Mouse (Mus musculus) C2C12 (cell line): Measurements from ENCODE around the gene Ajm1. TPM values are rescaled to one million over a fixed set of nuclear protein-coding genes. Genes with fewer than 3 reads are reported as not detected.

Experiments used
- H3K27me3 ChIP-seq: one replicate; pipeline ENCODE4 v1.6.1; 2011; ENCODE audit not compliant: control insufficient read depth, insufficient read depth, insufficient read length
- H3K36me3 ChIP-seq: one replicate; pipeline ENCODE4 v1.6.1; 2011; ENCODE audit not compliant: control insufficient read depth, insufficient read depth
- H3K4me3 ChIP-seq: one replicate; pipeline ENCODE4 v1.5.1; 2011; ENCODE audit warnings: mild to moderate bottlenecking, control low read depth; ENCODE audit not compliant: poor library complexity, insufficient read depth, severe bottlenecking
- H3K79me2 ChIP-seq: one replicate; pipeline ENCODE4 v1.6.1; 2011; ENCODE audit not compliant: control insufficient read depth, insufficient read depth
- H3K79me3 ChIP-seq: one replicate; pipeline ENCODE4 v1.6.1; 2011; ENCODE audit warnings: low read depth, control low read depth
- H3ac ChIP-seq: one replicate; pipeline ENCODE3; 2011; ENCODE audit warnings: low read depth; ENCODE audit not compliant: control insufficient read depth, insufficient read length
- CEBPB ChIP-seq: IDR thresholded peaks from one replicate; pipeline ENCODE4 v1.6.1; 2011; ENCODE audit warnings: low read depth, mild to moderate bottlenecking, control low read depth, moderate library complexity
- CTCF ChIP-seq: IDR thresholded peaks from one replicate; pipeline ENCODE4 v1.5.1; 2011; ENCODE audit not compliant: control insufficient read depth, insufficient read depth, insufficient read length
- FOSL1 ChIP-seq: IDR thresholded peaks from one replicate; pipeline ENCODE4 v1.8.0; 2011; ENCODE audit warnings: mild to moderate bottlenecking, low read length; ENCODE audit not compliant: poor library complexity, insufficient read depth, severe bottlenecking
- MAX ChIP-seq: IDR thresholded peaks from one replicate; pipeline ENCODE4 v1.6.1; 2011; ENCODE audit warnings: mild to moderate bottlenecking, control low read depth
- MYOD1 ChIP-seq: IDR thresholded peaks from one replicate; pipeline ENCODE4 v1.6.1; 2011; ENCODE audit warnings: low read depth; ENCODE audit not compliant: control insufficient read depth, insufficient read length
- MYOG ChIP-seq: IDR thresholded peaks from one replicate; pipeline ENCODE4 v1.6.1; 2011; ENCODE audit not compliant: control insufficient read depth, insufficient read length; ENCODE audit errors: extremely low read depth
- USF1 ChIP-seq: IDR thresholded peaks from one replicate; pipeline ENCODE4 v1.6.1; 2011; ENCODE audit warnings: low read depth, mild to moderate bottlenecking, control low read depth, moderate library complexity
- polyA plus RNA-seq: library from polyadenylated mRNA; unstranded; fragments of >200 nt; fragmentation: generic; extraction: Trizol; gene quantifications from one replicate; pipeline ENCODE4 v1.2.1, GENCODE M21; 2012; ENCODE audit warnings: missing spikeins

The Ajm1 gene
- polyA plus RNA-seq, 1 experiment = 0.29 TPM

DNA sequence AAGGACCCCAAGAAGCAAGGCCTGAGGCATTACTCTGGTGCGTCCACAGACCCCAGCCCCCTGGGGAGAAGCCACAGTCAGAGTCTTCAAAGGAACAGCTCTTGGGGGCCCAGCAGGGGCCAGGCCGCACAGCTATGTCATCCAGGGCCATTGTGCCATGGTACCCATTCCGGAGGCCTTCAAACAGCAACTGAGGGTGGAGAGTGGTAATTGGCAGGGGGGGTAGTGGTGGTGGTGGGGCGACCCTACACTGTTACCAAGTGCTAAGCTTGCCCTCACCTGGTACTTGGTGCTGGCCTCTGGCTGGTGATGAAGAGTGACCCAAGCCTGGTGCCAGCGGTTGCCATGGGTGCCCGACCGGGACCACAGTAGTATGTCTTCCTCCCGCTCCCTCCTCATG lies 15.8 kb downstream of the Ajm1 start:
- Histone ChIP-seq H3K4me3 (no peak overlapping the region), H3K79me2 (peaks cover 10% of the 10 kb centered on the region), H3ac (no peak overlapping the region), H3K27me3 (no peaks in the 10 kb centered on the region), H3K79me3 (no peaks in the 10 kb centered on the region), H3K36me3 (peaks cover 46% of the 10 kb centered on the region)
- TF ChIP-seq MYOD1 (no peak), MYOG (no peak)

DNA sequence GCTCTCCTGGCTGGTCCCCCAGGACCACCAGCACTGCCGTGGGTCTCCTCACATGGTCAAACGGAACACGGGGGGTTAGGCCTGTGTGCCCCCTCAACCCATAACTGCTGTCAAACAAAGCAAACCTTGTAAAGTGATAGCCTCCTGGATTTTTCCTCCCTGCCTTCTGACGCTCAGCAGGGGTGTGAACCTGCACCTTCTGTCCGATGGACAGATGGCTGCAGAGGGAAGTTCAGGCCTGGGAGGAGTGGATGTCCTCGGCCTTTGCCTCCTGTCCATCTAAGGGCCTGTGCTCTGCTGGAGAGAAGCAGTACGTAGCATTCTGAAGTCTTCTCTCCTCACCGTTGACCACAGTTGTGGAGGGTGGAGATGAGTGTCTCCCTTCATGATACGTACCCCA lies 19.6 kb downstream of the Ajm1 start:
- no peak overlapping the region for H3K4me3 ChIP-seq
- no peak for TF ChIP-seq CEBPB
- TF ChIP-seq FOSL1 = no peak
- TF ChIP-seq MAX = no peak
- TF ChIP-seq USF1 = no peak
- TF ChIP-seq CTCF = no peak
- TF ChIP-seq MYOD1 = no peak
- no peak for TF ChIP-seq MYOG
- H3K79me2 ChIP-seq = peaks cover 48% of the 10 kb centered on the region
- H3K27me3 ChIP-seq = no peaks in the 10 kb centered on the region
- H3K36me3 ChIP-seq = peaks cover 61% of the 10 kb centered on the region
- H3K79me3 ChIP-seq = peaks cover 25% of the 10 kb centered on the region
- no peak overlapping the region for H3ac ChIP-seq

DNA sequence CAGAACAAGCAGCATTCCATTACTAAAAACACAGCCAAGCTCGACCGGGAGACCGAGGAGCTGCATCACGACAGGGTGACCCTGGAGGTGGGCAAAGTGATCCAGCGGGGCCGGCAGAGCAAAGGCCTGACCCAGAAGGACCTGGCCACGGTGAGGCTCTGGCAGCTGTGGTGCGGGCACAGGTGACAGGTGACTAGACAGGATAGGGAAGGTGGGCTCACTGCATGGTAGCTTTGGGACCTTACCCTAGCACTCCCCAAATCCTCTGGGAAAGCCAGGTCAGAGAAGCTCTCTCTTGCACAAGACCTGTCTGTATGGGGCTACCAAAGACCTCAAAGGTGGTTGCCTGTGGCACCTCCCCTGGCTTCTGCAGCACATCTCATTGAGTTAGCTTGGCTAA lies 21.0 kb downstream of the Ajm1 start:
- Histone ChIP-seq H3K79me3 (peaks cover 25% of the 10 kb centered on the region), H3K27me3 (no peaks in the 10 kb centered on the region), H3K79me2 (peaks cover 49% of the 10 kb centered on the region), H3ac (no peak overlapping the region), H3K4me3 (no peak overlapping the region), H3K36me3 (peaks cover 59% of the 10 kb centered on the region)
- TF ChIP-seq USF1 (no peak), MAX (no peak), MYOD1 (no peak), FOSL1 (no peak), CTCF (no peak)

DNA sequence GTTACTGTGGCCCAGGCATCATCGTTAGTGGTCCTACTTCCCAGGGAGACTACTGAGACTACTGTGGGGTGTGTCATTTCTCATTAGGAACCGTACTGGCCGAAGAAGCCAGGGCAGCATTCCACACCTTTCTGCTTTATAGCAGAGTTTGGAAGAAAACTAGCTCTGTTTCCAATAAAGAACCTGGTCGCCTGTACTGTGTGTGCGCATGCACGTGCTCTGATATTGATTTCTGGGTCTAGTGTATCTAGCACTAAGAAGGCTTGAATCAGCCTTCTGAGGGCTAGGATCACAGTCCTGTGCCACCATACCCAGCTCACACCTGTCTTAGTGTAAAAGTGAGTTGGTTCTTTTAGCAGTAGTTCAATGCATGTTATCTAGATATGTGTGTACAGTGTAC lies 22.8 kb downstream of the Ajm1 start:
- H3K4me3 ChIP-seq = peak overlapping the region; percentile 98
- TF ChIP-seq FOSL1 (no peak), MAX (no peak), USF1 (no peak), MYOD1 (no peak), MYOG (no peak), CTCF (no peak), CEBPB (no peak)

DNA sequence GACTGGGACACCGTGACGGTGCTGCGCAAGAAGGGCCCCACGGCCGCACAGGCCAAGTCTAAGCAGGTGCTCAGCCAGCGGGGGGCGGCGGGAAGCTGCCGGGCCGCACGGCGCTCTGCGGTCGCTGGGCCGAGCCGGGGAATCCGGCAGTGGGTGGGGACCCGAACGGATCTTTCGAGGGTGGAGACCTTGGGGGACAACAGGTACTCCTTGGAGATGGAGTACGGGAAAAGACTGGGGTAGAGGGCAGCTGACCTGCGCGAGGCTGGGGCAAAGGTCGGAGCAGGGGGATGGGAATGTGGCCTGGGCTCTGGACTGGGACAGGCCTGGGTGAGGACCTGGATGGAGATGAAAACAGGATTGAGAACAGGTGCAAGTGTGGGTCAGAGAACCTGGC lies 23.6 kb downstream of the Ajm1 start:
- Histone ChIP-seq H3K79me2 (peaks cover 49% of the 10 kb centered on the region), H3K27me3 (no peaks in the 10 kb centered on the region), H3K79me3 (peaks cover 25% of the 10 kb centered on the region), H3K36me3 (peaks cover 35% of the 10 kb centered on the region), H3K4me3 (peak overlapping the region; percentile 98), H3ac (peak overlapping the region; percentile 87)
- TF ChIP-seq CEBPB (no peak), USF1 (no peak), CTCF (no peak), MYOD1 (no peak), FOSL1 (no peak), MAX (no peak), MYOG (no peak)

More for the DNA sequence above, 22.8 kb downstream of the Ajm1 start:
- Histone ChIP-seq H3K36me3 (peaks cover 43% of the 10 kb centered on the region), H3ac (no peak overlapping the region), H3K79me3 (peaks cover 25% of the 10 kb centered on the region), H3K27me3 (no peaks in the 10 kb centered on the region), H3K79me2 (peaks cover 49% of the 10 kb centered on the region)

DNA sequence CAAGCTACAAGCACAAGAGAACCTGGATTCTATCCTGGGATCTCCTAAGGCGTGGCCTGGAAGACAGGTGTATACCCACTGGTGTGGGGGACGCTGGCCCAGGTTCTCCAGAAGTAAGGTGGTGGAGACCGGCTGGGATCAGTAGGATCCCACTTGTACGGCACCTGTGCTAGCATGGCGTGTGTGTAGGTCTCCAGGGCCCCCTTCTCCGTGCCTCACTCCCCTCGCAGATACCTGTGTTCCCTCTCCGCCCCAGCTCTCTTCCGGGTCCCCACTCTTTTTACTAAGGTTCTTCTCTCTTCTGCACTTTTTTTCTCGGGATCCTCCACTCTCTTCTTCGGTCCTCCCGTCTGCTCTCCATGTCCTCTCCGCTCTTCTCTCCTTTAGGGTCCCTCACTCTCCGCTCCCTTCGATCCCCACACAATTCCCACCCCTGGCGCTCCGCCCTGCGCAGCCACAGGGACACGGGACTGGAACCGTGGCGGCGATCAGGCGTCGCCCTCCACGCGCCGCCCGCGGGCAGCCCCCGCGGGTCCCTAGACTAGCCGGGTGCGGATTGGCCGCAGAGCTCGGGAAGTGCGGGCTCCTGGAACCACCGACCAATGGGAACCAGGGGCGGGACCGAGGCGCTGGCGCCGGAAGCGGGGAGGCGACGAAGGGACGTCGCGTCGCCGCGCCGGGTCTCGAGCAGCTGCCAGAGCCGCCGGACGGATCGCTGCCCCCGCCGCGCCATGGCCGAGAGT lies 24.2 kb downstream of the Ajm1 start, which contains the start of gene Edf1:
TSS of gene Edf1 (plus strand) at position 627 of the 743 bp plus-strand sequence.
- TF ChIP-seq MYOD1 (no peak), MAX (no peak), FOSL1 (no peak), MYOG (no peak), CTCF (no peak), CEBPB (no peak), USF1 (no peak)

More for the DNA sequence above, 24.2 kb downstream of the Ajm1 start, which contains the start of gene Edf1:
- H3K79me3 ChIP-seq = peaks cover 25% of the 10 kb centered on the region
- peaks cover 32% of the 10 kb centered on the region for H3K36me3 ChIP-seq
- H3K4me3 ChIP-seq = peak within 1 kb of the TSS; percentile 98
- H3ac ChIP-seq = peak within 1 kb of the TSS; percentile 87
- H3K79me2 ChIP-seq = peaks cover 49% of the 10 kb centered on the region
- H3K27me3 ChIP-seq = no peaks in the 10 kb centered on the region
